In the genomic region with DNA sequence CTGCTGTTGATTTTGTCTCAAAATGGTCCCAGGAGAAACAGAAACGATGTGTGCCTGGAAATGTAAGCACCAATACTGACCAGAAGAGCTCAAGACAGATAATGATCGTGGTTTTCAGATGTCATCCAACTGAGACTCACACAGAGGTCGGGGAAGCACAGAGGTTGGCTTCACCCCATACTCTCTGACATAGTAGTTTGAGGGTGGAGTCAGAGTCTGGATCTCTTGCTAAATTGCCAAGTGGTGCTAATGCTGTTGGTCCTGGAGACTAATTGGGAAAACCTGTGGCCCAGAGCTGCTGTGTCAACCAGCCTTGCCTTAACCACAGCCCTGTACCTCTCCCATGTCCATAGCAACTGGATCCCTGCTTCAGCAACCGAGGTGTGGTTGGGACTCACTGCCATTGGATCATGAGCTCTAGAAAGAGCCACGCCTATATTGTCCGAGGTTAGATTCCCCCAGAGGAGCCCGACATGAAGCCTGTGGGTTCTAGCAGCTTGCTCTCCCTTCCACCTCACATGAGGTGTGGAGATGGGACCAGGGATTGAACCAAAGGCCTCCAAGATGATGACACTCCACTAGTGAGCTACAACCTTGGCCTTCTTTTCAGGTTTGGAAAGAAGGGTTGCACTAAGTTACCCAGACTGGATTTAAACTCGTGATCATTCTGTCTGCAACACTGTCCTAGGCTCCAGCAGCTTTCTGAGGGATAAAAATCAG, we compare ENCODE assay signal across 22 mouse cellular contexts. TPM values are rescaled to one million over a fixed set of nuclear protein-coding genes. Genes with fewer than 3 reads are reported as not detected.
"Had no signal": no experiment of that assay in that cellular context is flagged by ENCODE, and none has a peak within 500 bp of the region (broad histone marks: within the 10 kb centered on the region; RNA-seq: fewer than 3 reads in every experiment).

No protein-coding gene starts in this region.

- H3K9me3 ChIP-seq: limb, embryonic 15.5 days; midbrain, embryonic 12.5 days had no signal

- H3K9ac ChIP-seq: limb, embryonic 15.5 days; lung, embryonic 14.5 days; midbrain, embryonic 12.5 days had no signal

- DNase-seq: kidney, adult 9 months; kidney, postnatal 36 days; layer of hippocampus, adult 9-11 months; layer of hippocampus, postnatal 36 days; lung, embryonic 14.5 days; lung, postnatal 10 days; lung, postnatal 4 days; right cerebral cortex, postnatal 25 days; thymus, postnatal 4 days had no signal

- H3K27ac ChIP-seq: kidney, postnatal 0 days; limb, embryonic 15.5 days; midbrain, embryonic 12.5 days; stomach, postnatal 0 days had no signal

- H3K27me3 ChIP-seq: limb, embryonic 15.5 days; midbrain, embryonic 12.5 days had no signal

- H3K4me2 ChIP-seq: limb, embryonic 15.5 days; lung, embryonic 14.5 days; midbrain, embryonic 12.5 days had no signal

- H3K4me3 ChIP-seq: limb, embryonic 15.5 days; midbrain, embryonic 12.5 days had no signal

- H3K4me1 ChIP-seq: midbrain, embryonic 12.5 days had no signal

- H3K36me3 ChIP-seq: limb, embryonic 15.5 days; midbrain, embryonic 12.5 days had no signal

RNA-seq across cellular contexts. Expression of a gene that starts 4.7 kb away (rescaled TPM):
- total RNA-seq: layer of hippocampus, adult 18-20 months; layer of hippocampus, postnatal 36 days; left cerebral cortex, adult 8-10 months; left cerebral cortex, postnatal 25 days; megakaryocyte-erythroid progenitor cell, adult 5-6 weeks; midbrain, postnatal 0 days had no signal
- polyA plus RNA-seq: limb, embryonic 11.5 days; limb, embryonic 15.5 days; liver, embryonic 16.5 days; lung, embryonic 14.5 days; midbrain, embryonic 12.5 days; midbrain, postnatal 0 days; neural tube, embryonic 14.5 days; small intestine, adult 2 months; stomach, postnatal 0 days had no signal
